Mouse (Mus musculus): ENCODE measurements around the gene Lsm11. TPM values are rescaled to one million over a fixed set of nuclear protein-coding genes. Genes with fewer than 3 reads are reported as not detected.

Lsm11 gene
- polyA plus RNA-seq, 1 experiment = not detected

DNA sequence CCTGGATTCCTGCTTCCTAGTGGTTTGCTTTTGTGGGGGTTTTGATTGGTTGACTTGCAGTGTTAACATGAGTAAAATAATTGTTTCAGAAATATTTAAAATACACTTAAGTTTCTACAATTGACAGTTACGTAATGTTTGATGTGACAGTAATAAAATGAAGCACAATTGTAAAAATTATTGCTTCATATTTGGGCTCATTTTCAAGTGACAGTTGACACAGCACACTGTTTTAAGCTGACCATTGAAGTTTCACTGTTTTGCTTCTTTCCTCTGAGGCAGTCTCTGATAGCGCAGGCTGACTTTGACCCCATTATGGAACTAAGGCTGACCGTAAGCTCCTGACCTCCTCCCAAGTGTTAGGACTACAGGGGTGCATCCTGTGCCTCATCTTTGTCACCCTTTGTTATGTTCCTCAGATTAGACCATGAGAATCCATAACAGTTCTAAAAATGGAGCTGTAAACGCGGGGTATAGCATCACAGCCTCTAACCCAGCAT is 51.8 kb downstream of the Lsm11 start:
- WGBS = 94% methylated on average over 5 of the region's 5 CpGs
- H3K4me1 ChIP-seq (ENCODE audit: control insufficient read depth, insufficient read depth, low read length) = peaks cover 2% of the 10 kb centered on the region; the same call in 1 of the 2 replicates
- no peak overlapping the region for H3K4me3 ChIP-seq (ENCODE audit: insufficient read depth, low read depth, low read length)
- TF ChIP-seq POLR2A (IDR thresholded peaks at IDR 0.05; ENCODE audit: insufficient read depth, low read depth, low read length) (no peak), CTCF (IDR thresholded peaks at IDR 0.05; ENCODE audit: insufficient read depth, low read depth, low read length) (no peak)
- H3K27ac ChIP-seq (ENCODE audit: insufficient read depth, low read depth, low read length) = no peak overlapping the region

DNA sequence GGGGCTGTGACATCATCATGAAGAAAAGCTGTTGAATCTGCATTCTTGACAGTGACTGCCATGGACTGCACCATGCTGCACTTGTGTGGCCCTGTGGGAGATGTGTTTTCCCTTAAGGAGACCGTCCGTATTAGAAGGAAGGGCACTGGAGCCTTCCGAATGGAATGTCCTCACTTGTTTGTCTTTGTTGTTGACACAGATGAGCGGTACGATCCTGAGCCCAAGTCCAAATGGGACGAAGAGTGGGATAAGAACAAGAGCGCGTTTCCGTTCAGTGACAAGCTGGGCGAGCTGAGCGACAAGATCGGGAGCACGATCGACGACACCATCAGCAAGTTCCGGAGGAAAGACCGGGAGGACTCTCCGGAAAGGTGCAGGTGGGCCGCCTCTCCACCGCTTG is 54.3 kb downstream of the Lsm11 start:
- Histone ChIP-seq H3K4me1 (ENCODE audit: control insufficient read depth, insufficient read depth, low read length) (peaks cover 2% of the 10 kb centered on the region; the same call in 1 of the 2 replicates), H3K27ac (ENCODE audit: insufficient read depth, low read depth, low read length) (no peak overlapping the region), H3K4me3 (ENCODE audit: insufficient read depth, low read depth, low read length) (no peak overlapping the region)
- 94% methylated on average over 20 of the region's 20 CpGs for WGBS
- no peak for TF ChIP-seq CTCF (IDR thresholded peaks at IDR 0.05; ENCODE audit: insufficient read depth, low read depth, low read length)
- TF ChIP-seq POLR2A (IDR thresholded peaks at IDR 0.05; ENCODE audit: insufficient read depth, low read depth, low read length) = no peak

DNA sequence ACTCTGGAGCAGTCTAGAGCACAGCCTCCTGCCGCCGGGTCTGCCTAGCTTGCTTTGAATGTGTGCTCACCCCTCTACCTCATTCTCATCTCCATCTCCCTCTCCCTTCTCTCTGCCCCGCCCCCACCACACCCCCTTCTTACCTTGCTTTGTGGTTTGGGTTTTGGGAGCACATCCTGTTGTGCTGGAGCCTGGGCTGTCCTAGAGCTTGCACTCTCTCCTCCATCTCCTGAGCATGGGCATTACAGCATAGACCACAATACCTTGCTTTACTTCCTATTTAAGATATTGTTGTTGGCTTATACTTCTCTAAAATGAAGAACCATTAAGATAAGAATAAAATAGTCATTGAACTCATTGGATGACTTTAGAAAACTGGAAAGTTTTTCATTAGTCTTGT is 54.8 kb downstream of the Lsm11 start:
- H3K4me3 ChIP-seq (ENCODE audit: insufficient read depth, low read depth, low read length) = no peak overlapping the region
- 88% methylated on average over 3 of the region's 3 CpGs for WGBS
- TF ChIP-seq POLR2A (IDR thresholded peaks at IDR 0.05; ENCODE audit: insufficient read depth, low read depth, low read length) = no peak
- TF ChIP-seq CTCF (IDR thresholded peaks at IDR 0.05; ENCODE audit: insufficient read depth, low read depth, low read length) = no peak
- H3K4me1 ChIP-seq (ENCODE audit: control insufficient read depth, insufficient read depth, low read length) = peaks cover 2% of the 10 kb centered on the region; the same call in 1 of the 2 replicates
- no peak overlapping the region for H3K27ac ChIP-seq (ENCODE audit: insufficient read depth, low read depth, low read length)

DNA sequence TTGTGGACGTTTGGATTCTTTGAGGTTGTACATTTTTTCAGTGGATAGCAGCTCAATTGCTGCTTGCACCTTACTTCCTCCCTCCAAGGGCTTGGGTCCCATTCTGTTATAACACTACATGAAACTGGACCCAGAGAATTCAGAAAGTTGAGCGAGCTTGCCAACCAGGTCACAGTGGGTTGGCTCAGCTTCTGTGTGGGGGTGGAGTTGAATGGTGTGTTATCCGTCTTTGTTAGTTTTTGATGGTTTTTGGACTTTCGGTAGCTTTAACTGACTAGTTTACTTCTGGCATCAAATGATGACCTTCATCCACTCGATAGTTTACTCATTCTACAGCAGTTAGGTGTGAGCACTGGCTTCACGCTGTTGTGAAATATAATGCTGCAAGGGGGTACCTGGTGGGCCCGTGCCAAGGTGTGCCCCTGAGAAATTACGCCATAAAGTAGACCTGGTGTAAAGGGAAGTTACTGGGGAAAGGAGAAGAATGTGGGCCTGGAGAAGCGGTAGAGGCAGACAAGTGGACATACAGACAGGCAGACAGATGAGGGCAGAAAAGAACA is 56.2 kb downstream of the Lsm11 start:
- no peak overlapping the region for H3K4me3 ChIP-seq (ENCODE audit: insufficient read depth, low read depth, low read length)
- peaks cover 2% of the 10 kb centered on the region; the same call in 1 of the 2 replicates for H3K4me1 ChIP-seq (ENCODE audit: control insufficient read depth, insufficient read depth, low read length)
- WGBS = 79% methylated on average over 9 of the region's 9 CpGs
- TF ChIP-seq CTCF (IDR thresholded peaks at IDR 0.05; ENCODE audit: insufficient read depth, low read depth, low read length) (no peak), POLR2A (IDR thresholded peaks at IDR 0.05; ENCODE audit: insufficient read depth, low read depth, low read length) (no peak)
- H3K27ac ChIP-seq (ENCODE audit: insufficient read depth, low read depth, low read length) = no peak overlapping the region

DNA sequence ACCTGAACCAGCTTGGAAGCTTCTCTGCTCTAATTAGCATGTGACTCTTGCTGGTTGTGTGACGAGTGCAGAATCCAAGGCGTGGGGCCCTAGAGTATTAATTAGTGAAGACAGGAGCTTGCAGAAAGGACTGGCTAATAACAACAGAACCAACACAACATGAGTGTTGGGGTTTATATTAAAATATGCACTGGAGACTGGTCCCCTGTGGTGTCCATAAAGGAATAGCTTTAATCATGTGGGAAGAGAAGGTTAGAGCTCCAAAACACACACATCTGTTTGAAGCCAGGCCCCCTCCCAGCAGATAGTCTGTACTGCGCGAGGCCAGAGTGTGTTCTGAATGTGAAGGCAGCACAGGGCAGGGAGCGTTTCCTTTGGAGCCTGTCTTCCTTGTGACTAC is 58.1 kb downstream of the Lsm11 start:
- Histone ChIP-seq H3K27ac (ENCODE audit: insufficient read depth, low read depth, low read length) (no peak overlapping the region), H3K4me3 (ENCODE audit: insufficient read depth, low read depth, low read length) (no peak overlapping the region), H3K4me1 (ENCODE audit: control insufficient read depth, insufficient read depth, low read length) (peaks cover 2% of the 10 kb centered on the region; the same call in 1 of the 2 replicates)
- WGBS = 40% methylated on average over 5 of the region's 5 CpGs
- TF ChIP-seq CTCF (IDR thresholded peaks at IDR 0.05; ENCODE audit: insufficient read depth, low read depth, low read length) (no peak), POLR2A (IDR thresholded peaks at IDR 0.05; ENCODE audit: insufficient read depth, low read depth, low read length) (no peak)

DNA sequence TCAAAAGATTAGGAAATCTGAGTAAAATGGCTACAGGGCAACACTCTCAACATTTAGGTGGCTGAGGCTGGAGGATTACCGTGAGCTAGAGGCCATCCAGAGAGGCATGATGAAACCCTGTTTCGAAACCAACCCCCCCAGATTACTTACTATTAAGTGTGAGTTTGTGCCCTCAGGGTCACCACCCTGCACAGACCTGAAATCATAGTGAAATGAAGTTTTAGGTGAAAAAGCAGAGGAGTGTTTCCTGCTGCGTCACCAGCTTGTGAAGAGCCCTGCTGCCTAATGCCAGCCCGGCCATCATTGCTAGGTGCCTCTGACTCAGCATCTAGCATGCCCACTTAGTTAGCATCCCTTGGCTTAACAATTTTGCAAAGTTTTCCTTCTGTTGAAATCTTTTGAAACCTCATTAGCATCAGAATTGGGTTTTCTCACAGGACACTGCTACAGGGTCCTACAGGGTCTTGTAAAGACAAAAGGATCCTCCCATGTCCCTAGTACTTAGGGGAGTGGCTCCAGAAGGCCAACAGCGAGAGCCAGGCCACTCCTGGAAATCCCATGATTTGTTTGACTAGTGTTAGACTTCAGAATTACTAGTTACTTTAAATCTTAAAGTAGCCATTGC is 59.0 kb downstream of the Lsm11 start:
- WGBS = 85% methylated on average over 5 of the region's 5 CpGs
- Histone ChIP-seq H3K27ac (ENCODE audit: insufficient read depth, low read depth, low read length) (no peak overlapping the region), H3K4me3 (ENCODE audit: insufficient read depth, low read depth, low read length) (no peak overlapping the region), H3K4me1 (ENCODE audit: control insufficient read depth, insufficient read depth, low read length) (peaks cover 2% of the 10 kb centered on the region; the same call in 1 of the 2 replicates)
- TF ChIP-seq POLR2A (IDR thresholded peaks at IDR 0.05; ENCODE audit: insufficient read depth, low read depth, low read length) (no peak), CTCF (IDR thresholded peaks at IDR 0.05; ENCODE audit: insufficient read depth, low read depth, low read length) (no peak)

DNA sequence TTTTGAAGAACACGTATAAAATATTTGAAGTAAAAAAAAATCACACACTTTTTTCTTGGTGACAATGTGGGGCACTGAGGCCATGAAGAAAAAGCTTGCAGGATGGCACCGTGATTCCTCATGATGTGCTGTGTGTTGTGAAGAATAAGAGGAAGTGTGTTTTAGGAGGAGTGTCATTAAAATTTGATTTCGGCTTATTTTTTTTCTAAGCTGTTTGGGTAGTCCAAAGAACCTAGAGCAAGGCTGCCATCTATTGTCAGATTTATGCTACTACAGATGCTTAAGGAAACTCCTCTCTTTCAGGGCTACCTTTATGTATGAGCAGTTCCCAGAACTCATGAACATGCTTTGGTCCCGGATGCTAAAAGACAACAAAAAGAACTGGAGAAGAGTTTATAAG is 60.7 kb downstream of the Lsm11 start:
- 22% methylated on average over 4 of the region's 4 CpGs for whole genome bisulfite sequencing
- no peak for TF ChIP-seq CTCF (IDR thresholded peaks at IDR 0.05; ENCODE audit: insufficient read depth, low read depth, low read length)
- TF ChIP-seq POLR2A (IDR thresholded peaks at IDR 0.05; ENCODE audit: insufficient read depth, low read depth, low read length) = no peak
- Histone ChIP-seq H3K4me1 (ENCODE audit: control insufficient read depth, insufficient read depth, low read length) (peaks cover 2% of the 10 kb centered on the region; the same call in 1 of the 2 replicates), H3K27ac (ENCODE audit: insufficient read depth, low read depth, low read length) (no peak overlapping the region), H3K4me3 (ENCODE audit: insufficient read depth, low read depth, low read length) (no peak overlapping the region)

DNA sequence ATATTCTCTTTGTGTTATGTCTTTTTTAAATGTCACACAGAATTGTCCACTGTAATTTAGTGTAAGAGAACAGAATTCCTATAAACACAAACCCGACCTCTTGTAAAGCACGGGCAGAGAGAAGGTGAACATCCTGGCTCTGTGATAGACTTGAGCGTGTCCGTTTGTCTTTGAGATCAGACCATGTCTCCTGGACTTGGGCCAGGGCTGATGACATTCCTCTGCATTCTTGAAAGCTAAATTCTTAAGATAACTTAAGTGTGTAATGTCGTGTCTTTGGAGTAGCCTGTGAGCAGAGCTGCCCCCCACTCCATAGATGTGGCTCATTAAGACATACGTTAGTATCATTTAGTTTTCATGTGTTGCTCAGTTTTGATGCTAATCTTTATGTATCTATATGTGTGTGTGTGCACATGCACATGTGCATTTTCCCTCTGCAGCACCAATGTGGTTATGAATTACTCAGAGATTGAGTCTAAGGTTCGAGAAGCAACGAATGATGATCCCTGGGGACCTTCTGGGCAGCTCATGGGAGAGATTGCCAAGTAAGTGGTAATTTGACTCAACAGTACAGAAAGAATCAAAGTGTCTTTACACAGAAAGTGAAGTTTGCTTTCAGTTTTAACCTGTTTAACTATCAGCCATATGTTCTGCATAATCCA is 61.3 kb downstream of the Lsm11 start:
- WGBS = 71% methylated on average over 8 of the region's 8 CpGs
- TF ChIP-seq POLR2A (IDR thresholded peaks at IDR 0.05; ENCODE audit: insufficient read depth, low read depth, low read length) (no peak), CTCF (IDR thresholded peaks at IDR 0.05; ENCODE audit: insufficient read depth, low read depth, low read length) (no peak)

DNA sequence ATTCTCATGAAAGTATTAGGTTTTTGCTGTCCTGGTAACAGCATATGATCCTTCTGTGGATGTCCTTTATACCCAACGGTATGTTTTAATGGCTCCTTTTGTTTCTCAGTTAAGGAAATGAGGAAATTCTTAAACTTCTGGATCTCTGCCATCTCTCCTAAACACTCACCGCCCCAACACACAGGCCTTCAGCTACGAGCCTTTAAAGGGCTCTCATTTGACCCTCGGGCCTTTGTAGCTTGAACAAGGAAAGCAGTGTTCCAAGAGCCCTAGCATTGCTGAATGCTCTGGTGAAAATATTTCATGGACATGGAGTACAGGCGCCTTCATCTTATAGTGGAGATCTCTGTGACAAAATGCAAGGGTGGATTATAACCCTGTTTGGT is 63.1 kb downstream of the Lsm11 start:
- Histone ChIP-seq H3K4me3 (ENCODE audit: insufficient read depth, low read depth, low read length) (no peak overlapping the region), H3K4me1 (ENCODE audit: control insufficient read depth, insufficient read depth, low read length) (no peaks in the 10 kb centered on the region), H3K27ac (ENCODE audit: insufficient read depth, low read depth, low read length) (no peak overlapping the region)
- 46% methylated on average over 5 of the region's 5 CpGs for WGBS
- TF ChIP-seq CTCF (IDR thresholded peaks at IDR 0.05; ENCODE audit: insufficient read depth, low read depth, low read length) (no peak), POLR2A (IDR thresholded peaks at IDR 0.05; ENCODE audit: insufficient read depth, low read depth, low read length) (no peak)

More for the DNA sequence above, 61.3 kb downstream of the Lsm11 start:
- peaks cover 2% of the 10 kb centered on the region; the same call in 1 of the 2 replicates for H3K4me1 ChIP-seq (ENCODE audit: control insufficient read depth, insufficient read depth, low read length)
- H3K4me3 ChIP-seq (ENCODE audit: insufficient read depth, low read depth, low read length) = no peak overlapping the region
- no peak overlapping the region for H3K27ac ChIP-seq (ENCODE audit: insufficient read depth, low read depth, low read length)
